Mouse (Mus musculus) cerebellum, adult 8-10 months (tissue): ENCODE results near the gene Dnaic1.

Experiments
- DNase-seq: peaks from one replicate; pipeline ENCODE4 v3.0.0; 2022

Dnaic1 gene

DNA sequence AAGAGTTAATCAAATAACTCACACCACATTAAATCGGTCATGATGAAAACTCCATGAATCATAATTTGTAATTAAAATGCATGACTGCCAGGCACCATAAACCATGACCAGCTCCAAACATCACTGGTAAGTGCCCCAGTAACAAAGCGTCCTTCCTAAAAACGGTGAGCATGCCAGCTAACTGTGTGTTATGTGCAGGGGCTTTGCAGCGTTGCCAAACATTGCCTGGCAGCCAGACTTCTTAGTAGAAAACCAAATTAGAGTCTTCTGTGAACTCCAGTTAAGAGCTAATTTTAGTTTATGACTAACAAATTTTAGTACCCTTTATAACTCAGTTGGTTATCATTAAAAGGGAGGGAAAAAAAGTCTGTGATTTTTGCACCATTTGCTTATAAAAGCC is 3.9 kb downstream of the Dnaic1 start:
- DNase-seq, result no peak

- no peak for DNase-seq
Measured at GRCm38 (mm10) chr4:41575914-41576313, 6.3 kb downstream of the Dnaic1 start.

GRCm38 (mm10) chr4:41583353-41583752 is 13.8 kb downstream of the Dnaic1 start:
- no peak for DNase-seq

- DNase-seq, result no peak
Measured at GRCm38 (mm10) chr4:41602818-41603217, 33.2 kb downstream of the Dnaic1 start.

DNA sequence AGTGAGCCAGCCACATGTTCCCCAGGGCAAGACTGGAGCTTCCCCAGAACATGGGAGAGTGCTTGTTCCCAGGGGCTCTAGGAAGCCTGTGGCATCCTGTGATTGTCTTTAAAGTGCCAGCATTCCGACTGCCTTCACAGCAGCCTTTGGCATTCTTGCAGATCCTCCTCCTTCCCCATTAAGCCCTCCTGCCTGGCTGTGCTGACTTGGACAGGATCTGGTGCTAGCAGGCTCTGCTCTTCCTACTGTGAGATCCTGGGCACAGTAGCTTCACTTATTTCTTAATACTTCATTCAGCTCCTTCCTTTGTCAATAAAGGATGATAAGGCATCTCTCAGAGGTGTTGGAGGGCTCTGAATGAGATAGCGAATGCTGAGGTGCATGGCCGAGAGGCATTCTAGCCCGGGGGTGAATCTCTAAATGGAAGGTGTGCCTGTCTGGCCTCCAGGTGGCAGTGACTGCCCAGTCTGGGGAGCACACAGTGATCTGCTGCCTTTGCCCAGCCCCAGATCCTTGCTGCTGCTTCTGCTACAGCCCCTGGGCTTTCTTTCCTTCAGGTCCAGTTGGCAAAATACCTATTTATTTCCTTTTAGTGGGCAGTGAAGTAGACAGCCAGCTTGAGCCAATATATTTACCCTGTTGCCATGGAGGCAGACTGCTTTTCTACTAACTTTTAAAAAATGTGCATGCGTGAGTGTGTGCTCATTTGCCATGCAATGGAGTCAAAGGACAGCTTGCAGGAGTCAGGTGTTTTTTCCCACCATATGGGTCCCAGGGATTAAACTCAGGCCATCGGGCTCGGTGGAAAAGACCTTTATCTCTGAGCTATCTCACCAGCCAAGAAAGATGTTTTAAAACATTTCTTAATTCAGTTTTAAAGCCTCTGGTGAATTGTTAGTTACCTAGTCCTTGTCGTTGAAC is 35.2 kb downstream of the Dnaic1 start:
- DNase-seq, result peak; percentile 77

DNA sequence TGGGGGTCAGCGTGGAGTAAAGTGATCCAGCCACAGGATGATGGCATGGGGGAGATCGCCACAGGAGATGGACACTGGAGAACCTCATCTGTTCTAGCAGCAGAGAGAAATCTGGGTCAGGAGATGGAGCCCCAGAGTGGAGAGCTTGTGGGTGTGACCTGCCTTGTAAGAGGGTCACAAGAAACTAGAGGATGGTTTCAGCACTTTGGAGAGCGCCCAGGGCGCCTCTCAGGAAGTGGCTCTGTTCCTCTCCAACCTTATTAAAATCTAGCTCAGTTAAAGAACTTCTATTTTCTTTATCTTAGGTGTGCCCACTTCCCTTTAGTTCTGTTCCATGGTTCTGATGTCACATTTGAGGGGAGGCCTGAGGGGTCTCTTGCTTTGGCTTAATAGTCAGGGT is 37.2 kb downstream of the Dnaic1 start:
- no peak for DNase-seq

GRCm38 (mm10) chr4:41609681-41610593 is 40.4 kb downstream of the Dnaic1 start:
- no peak for DNase-seq

GRCm38 (mm10) chr4:41610594-41610980 is 41.0 kb downstream of the Dnaic1 start:
- no peak for DNase-seq

DNA sequence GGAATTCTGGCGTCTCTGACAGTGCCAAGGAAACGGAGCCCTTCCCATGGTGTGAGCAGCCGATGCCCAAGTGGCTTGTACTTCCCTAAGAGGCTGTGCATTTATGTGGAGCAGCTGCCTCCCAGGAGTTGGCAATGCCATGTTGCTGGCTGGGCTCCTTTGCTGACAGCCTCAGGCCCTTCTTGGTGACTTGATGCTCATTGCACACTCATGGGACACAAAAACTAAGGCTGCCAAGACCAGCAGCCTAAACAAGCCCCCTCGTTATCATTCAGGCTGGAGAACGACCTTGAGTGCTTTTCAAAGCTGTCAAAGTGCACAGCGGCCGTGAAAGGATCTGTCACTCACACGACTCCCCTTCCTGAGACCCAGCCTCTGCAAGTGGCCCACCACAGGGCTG is 42.6 kb downstream of the Dnaic1 start:
- DNase-seq, result no peak

DNA sequence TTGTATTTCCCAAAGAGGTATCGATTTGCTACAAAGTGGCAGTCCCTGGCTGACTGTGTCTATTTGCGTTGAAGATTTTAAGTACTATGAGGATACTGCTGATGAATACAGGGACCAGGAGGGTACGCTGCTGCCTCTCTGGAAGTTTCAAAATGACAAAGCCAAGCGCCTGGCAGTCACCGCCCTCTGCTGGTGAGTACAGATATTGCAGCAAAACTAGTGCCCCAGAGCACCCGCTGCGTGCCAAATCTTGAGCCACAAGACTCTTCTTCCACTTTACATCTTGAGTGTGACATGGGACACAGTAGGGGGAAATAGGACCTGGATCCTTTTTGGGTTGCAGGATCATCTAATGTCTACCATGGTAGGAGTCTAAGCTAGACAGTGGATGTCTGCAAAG is 44.6 kb downstream of the Dnaic1 start:
- DNase-seq, result peak; percentile 89

DNA sequence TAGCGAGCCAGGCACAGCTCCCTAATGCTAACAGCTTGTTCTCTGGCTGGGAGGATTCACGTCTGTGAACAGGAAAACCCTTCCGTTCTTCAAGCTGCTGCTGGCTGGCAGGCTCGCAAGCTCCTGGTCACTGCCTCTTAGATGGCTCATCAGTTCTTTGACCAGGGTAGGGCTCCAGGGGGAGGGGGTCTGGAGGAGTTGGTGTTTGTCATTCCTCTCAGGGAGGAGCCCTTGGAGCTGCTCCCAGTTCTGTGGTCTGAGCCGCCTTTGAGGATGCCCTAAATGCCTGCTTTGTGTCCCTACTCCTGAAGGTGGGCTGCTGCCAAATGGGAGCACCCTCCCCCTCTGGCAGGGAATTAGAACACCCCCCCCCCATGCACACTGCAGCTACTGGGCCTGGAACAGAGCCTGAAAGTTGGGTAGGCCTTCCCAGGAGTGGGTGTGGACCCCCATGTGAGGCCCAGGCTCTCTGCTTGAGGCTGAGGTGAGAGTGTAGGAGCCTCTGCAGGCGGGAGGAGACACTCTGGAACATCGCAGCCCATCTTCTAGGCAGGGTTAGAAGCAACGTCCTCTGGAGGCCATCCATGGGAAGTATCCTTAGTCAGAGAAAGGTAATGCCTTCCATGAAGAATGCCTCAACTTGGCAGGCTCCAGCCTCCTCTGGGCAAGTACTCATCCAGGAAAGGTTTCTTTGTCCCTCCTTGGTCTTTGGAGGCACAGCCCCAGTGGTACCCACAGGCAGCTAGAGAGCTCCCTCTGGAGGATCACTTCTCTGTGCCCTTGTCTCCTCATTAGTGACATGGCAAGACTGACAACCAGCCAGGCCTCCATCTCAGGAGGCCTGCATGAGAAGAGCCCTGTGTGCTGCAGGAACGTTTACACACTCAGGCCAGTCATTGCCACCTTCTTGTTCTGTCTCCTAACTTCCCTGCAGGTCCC is 46.4 kb downstream of the Dnaic1 start:
- peak; percentile 45 for DNase-seq

DNA sequence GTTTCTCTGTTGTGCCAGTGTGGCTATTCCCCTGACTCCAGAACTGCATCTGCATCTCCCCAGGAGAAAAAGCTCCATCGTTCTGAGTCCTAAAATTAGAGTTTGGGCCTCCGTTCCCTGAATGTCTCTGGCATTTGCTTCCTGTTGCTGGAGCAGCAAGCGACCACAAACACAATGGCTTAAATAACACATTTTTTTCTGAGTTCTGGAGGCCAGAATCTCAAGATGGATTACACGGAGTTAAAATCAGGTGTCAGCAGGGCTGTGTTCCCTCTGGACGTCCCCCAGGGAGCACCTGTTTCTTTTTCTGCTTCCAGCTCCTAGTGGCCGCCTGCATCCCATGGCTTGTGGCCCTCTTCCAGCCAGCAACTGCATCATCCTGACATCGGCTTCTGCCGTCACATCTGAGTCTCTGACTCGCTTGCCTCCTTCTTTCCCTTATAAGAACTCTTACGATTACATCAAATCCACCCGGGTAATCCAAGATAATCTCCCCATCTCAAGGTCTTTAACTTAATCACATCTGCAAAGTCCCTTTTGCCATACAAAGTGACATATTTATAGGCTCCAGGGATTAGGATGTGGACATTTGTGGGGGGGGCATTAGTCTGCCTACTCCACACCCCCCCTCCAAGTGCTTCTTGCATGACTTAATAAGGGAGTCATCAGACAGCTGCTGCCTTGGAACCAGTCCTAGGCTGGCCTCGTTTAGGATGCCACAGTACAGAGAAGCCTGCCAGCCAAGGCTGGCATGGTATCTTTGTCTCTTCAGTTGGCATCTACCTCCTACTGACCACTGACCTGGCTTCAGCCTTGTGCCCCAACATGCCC is 49.6 kb downstream of the Dnaic1 start:
- peak; percentile 82 for DNase-seq

DNA sequence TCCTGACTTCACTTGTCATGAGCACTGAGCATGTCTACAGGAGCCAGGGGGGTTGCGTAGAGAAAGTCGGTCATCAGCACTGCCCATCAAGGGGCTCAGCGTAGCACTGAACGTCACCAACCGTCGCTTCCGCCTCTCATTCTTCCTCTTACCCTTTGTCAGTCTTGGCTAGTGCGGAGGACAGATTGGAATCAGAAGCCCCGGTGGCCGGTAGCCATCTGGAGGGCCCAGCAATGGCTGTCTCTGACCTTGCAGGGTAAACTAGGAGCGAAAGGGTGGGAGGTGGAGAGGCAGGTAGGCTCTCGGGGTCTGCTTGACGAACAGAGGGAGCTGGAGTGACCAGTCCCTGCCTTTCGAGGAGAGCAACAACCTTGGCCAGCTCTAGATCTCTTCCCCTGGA is 52.5 kb downstream of the Dnaic1 start:
- no peak for DNase-seq

DNA sequence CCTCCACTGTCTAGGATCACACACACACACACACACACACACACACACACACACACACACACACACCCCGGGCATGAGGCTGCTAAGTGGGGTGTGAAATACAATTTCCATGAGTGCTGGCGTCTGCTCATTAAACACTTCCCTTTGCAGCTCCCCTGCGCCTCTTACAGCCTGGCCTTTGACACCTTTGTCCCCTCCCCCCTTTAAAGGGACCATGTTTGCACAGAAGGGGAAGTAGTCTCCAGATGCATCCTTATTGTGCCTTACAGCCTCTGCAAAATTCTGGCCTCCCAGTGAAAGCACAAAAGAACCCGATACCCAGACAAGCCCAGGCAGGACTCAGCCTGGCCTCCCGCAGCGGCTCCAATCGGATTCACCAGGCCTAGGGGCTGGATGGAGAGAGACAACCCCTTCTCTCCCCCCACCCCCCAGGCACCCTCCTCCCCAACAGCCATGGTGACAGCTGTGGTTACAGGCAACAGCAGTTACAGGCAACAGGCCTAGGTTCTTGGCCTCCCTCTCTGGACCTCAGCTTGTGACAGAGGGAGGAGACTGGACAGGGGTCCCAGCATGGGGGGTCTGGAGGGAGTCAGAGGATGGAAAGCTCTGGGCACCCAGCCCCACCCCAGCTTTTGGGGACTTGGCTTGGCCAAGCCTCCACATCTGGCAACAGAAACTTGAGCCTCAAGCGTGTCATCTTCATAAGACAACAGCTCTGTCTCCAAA is 58.8 kb downstream of the Dnaic1 start:
- DNase-seq, result no peak

GRCm38 (mm10) chr4:41630196-41630595 is 60.6 kb downstream of the Dnaic1 start:
- no peak for DNase-seq

DNA sequence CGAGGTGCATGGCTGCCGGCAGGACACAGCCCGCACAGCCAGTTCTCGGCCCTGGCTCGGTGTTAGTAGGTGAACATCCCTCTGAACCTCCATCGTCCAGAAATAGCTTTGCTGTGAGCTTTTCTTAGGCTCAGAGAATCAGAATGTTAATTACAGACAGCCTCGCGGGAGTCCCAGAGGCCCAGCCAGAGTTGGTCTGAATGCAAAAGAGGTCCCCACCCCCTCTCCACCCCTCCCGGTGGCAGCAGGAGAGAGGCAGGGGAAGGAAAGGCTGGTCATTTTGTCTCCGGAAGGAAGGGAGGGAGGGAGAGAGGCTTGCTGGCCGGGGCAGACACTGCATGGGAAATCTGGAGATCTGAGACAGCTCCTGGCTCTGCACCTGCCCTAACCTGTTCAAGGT is 61.8 kb downstream of the Dnaic1 start:
- DNase-seq, result peak; percentile 56

GRCm38 (mm10) chr4:41633001-41633400 is 63.4 kb downstream of the Dnaic1 start:
- no peak for DNase-seq

DNA sequence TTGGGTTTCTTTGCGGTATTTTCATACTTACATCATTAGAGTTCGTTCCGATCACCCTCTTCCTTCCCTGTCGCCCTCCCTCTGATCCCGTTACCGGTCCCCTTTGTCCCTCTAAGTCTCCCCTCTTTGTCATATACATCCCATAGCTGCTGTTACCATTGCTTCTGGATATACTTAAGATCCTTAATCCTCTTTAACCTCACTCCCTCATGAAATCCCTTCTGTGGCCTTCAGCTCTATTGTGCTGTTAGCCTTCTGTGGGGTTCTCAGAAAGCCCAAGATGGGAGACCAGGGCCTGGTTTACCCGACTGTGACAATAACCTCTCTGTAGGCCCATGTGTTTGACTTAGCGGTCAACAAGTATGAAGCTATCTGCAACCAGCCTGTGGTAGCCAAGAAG is 65.1 kb downstream of the Dnaic1 start:
- no peak for DNase-seq

- DNase-seq, result no peak
Measured at GRCm38 (mm10) chr4:41635224-41635623, 65.6 kb downstream of the Dnaic1 start.

GRCm38 (mm10) chr4:41635906-41636305 is 66.3 kb downstream of the Dnaic1 start:
- no peak for DNase-seq

DNA sequence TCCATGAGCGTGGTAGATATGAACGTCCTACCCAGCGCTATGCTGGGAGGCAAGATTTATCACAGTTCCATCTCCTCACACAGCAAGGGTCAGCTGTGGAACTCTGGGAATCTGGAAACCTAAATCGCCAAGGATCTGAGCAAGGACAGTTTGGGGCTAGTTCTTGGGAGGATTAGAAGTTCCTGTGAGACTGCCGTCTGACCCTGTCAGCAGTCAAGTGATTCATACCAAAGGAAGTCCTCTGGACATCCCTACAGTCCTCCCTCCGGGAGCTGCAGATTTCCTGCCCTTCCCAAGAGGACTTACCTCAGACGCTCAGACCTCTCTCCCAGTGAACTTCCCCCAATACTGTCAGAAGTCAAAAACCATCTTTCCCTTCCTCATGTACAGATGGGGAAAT is 66.8 kb downstream of the Dnaic1 start:
- DNase-seq, result no peak
